Mouse (Mus musculus) stomach, embryonic 16.5 days (tissue): ENCODE results near the gene Kbtbd2. TPM values are rescaled to one million over a fixed set of nuclear protein-coding genes. Genes with fewer than 3 reads are reported as not detected.

Source experiments
- ATAC-seq: fragments of 200-750 bp; cut with Nextera tagmentation; 2 replicates; pipeline ENCODE4 v1.8.0; 2017; ENCODE audit warnings: moderate number of reproducible peaks, moderate TSS enrichment; ENCODE audit not compliant: insufficient read depth, low FRiP score
- H3K27ac ChIP-seq: fragments of 300-500 bp; sonication (generic); 2 replicates; pipeline ENCODE4 v1.5.1; 2014; ENCODE audit warnings: low read length
- H3K27me3 ChIP-seq: fragments of 300-500 bp; sonication (generic); 2 replicates; pipeline ENCODE4 v1.6.1; 2014; ENCODE audit warnings: low read length, control low read depth, mixed read lengths; ENCODE audit not compliant: control insufficient read depth, insufficient read depth
- H3K36me3 ChIP-seq: fragments of 300-500 bp; sonication (generic); 2 replicates; pipeline ENCODE4 v1.6.1; 2014; ENCODE audit warnings: low read length; ENCODE audit not compliant: control insufficient read depth, insufficient read depth
- H3K4me1 ChIP-seq: fragments of 300-500 bp; sonication (generic); 2 replicates; pipeline ENCODE4 v1.6.1; 2014; ENCODE audit warnings: low read length, control low read depth, mixed read lengths; ENCODE audit not compliant: control insufficient read depth, insufficient read depth
- H3K4me2 ChIP-seq: fragments of 300-500 bp; sonication (generic); 2 replicates; pipeline ENCODE4 v1.6.1; 2014; ENCODE audit warnings: low read depth, low read length, mixed read lengths
- H3K4me3 ChIP-seq: fragments of 300-500 bp; sonication (generic); replicated peaks from 2 replicates; pipeline ENCODE4 v1.5.1; 2014; ENCODE audit warnings: mild to moderate bottlenecking, low read length
- H3K9ac ChIP-seq: fragments of 300-500 bp; sonication (generic); 2 replicates; pipeline ENCODE4 v1.6.1; 2014; ENCODE audit warnings: low read length
- H3K9me3 ChIP-seq: fragments of 300-500 bp; sonication (generic); replicated peaks from 2 replicates; pipeline ENCODE4 v1.6.1; 2016; ENCODE audit warnings: low read length, control low read depth; ENCODE audit not compliant: control insufficient read depth
- WGBS: fragments of 180-500 bp; shearing (Covaris S2); extraction: QIAGEN DNeasy Blood & Tissue Kit; methylation state at CpG from one replicate; pipeline ENCODE4 v1.1.7; 2014; 5-methylcytosine and 5-hydroxymethylcytosine counted together
- polyA plus RNA-seq: library from polyadenylated mRNA; unstranded; fragments of >200 nt; fragmentation: Nextera tagmentation; extraction: Ambion mirVana; gene quantifications from 2 replicates; pipeline ENCODE4 v1.2.1, GENCODE M21; 2015

The Kbtbd2 gene
- polyA plus RNA-seq, 1 experiment from 2014 or later = 22.6 TPM

GRCm38 (mm10) chr6:56796668-56797141, 908 bp downstream of the Kbtbd2 start:
- peak overlapping the region; percentile 100 for H3K27ac ChIP-seq
- ATAC-seq = peak; percentile 31; the same call in 1 of the 2 replicates
- WGBS = 0% methylated on average over 16 of the region's 16 CpGs
- H3K36me3 ChIP-seq = no peaks in the 10 kb centered on the region
- peaks cover 14% of the 10 kb centered on the region for H3K4me1 ChIP-seq
- no peaks in the 10 kb centered on the region for H3K27me3 ChIP-seq
- H3K4me3 ChIP-seq = peak overlapping the region; percentile 84
- peak overlapping the region; percentile 86 for H3K4me2 ChIP-seq
- peak overlapping the region; percentile 97 for H3K9ac ChIP-seq
- no peaks in the 10 kb centered on the region for H3K9me3 ChIP-seq

GRCm38 (mm10) chr6:56796232-56796631, 1.4 kb downstream of the Kbtbd2 start:
- H3K4me3 ChIP-seq = peak overlapping the region; percentile 84
- ATAC-seq = no peak
- 2% methylated on average over 8 of the region's 8 CpGs for WGBS

GRCm38 (mm10) chr6:56794834-56795233, 2.8 kb downstream of the Kbtbd2 start:
- Histone ChIP-seq H3K4me1 (peaks cover 14% of the 10 kb centered on the region), H3K27me3 (no peaks in the 10 kb centered on the region), H3K9me3 (no peaks in the 10 kb centered on the region), H3K4me2 (peak overlapping the region; percentile 86), H3K4me3 (no peak overlapping the region), H3K9ac (no peak overlapping the region), H3K27ac (no peak overlapping the region), H3K36me3 (no peaks in the 10 kb centered on the region)
- 81% methylated on average over 5 of the region's 5 CpGs for WGBS
- no peak for ATAC-seq

More at GRCm38 (mm10) chr6:56796232-56796631, 1.4 kb downstream of the Kbtbd2 start:
- Histone ChIP-seq H3K4me2 (peak overlapping the region; percentile 86), H3K9me3 (no peaks in the 10 kb centered on the region), H3K9ac (peak overlapping the region; percentile 97), H3K4me1 (peaks cover 14% of the 10 kb centered on the region), H3K27ac (peak overlapping the region; percentile 100), H3K27me3 (no peaks in the 10 kb centered on the region), H3K36me3 (no peaks in the 10 kb centered on the region)

- Histone ChIP-seq H3K27ac (no peak overlapping the region), H3K4me2 (no peak overlapping the region), H3K27me3 (no peaks in the 10 kb centered on the region), H3K4me3 (no peak overlapping the region), H3K36me3 (peaks cover 14% of the 10 kb centered on the region), H3K9me3 (no peaks in the 10 kb centered on the region), H3K9ac (no peak overlapping the region), H3K4me1 (peaks cover 6% of the 10 kb centered on the region)
- no peak for ATAC-seq
- whole genome bisulfite sequencing = 65% methylated on average over 3 of the region's 3 CpGs
Measured at GRCm38 (mm10) chr6:56789336-56789735, 8.3 kb downstream of the Kbtbd2 start.

GRCm38 (mm10) chr6:56787668-56788067, 9.9 kb downstream of the Kbtbd2 start:
- no peak for ATAC-seq
- Histone ChIP-seq H3K27ac (no peak overlapping the region), H3K4me1 (peaks cover 6% of the 10 kb centered on the region), H3K9ac (no peak overlapping the region), H3K27me3 (no peaks in the 10 kb centered on the region), H3K36me3 (peaks cover 18% of the 10 kb centered on the region), H3K9me3 (no peaks in the 10 kb centered on the region), H3K4me3 (no peak overlapping the region), H3K4me2 (no peak overlapping the region)
- WGBS = 75% methylated on average over 2 of the region's 2 CpGs

GRCm38 (mm10) chr6:56785068-56785467, 12.5 kb downstream of the Kbtbd2 start:
- Histone ChIP-seq H3K4me1 (peaks cover 6% of the 10 kb centered on the region), H3K9me3 (no peaks in the 10 kb centered on the region), H3K9ac (no peak overlapping the region), H3K4me3 (no peak overlapping the region), H3K27me3 (no peaks in the 10 kb centered on the region), H3K27ac (peak overlapping the region; percentile 66; the same call in 1 of the 2 replicates), H3K4me2 (no peak overlapping the region), H3K36me3 (peaks cover 18% of the 10 kb centered on the region)
- 64% methylated on average over 5 of the region's 5 CpGs for WGBS
- no peak for ATAC-seq

- no peak overlapping the region for H3K4me2 ChIP-seq
- H3K27ac ChIP-seq = peak overlapping the region; percentile 68
Measured at GRCm38 (mm10) chr6:56783561-56784272, 13.9 kb downstream of the Kbtbd2 start.

GRCm38 (mm10) chr6:56779636-56780035, 18.0 kb downstream of the Kbtbd2 start:
- no peak overlapping the region for H3K27ac ChIP-seq
- no peak overlapping the region for H3K4me2 ChIP-seq
- no peaks in the 10 kb centered on the region for H3K27me3 ChIP-seq
- no peak overlapping the region for H3K9ac ChIP-seq
- ATAC-seq = no peak
- no peak overlapping the region for H3K4me3 ChIP-seq
- H3K4me1 ChIP-seq = peaks cover 6% of the 10 kb centered on the region
- WGBS = 94% methylated on average over 5 of the region's 5 CpGs
- peaks cover 15% of the 10 kb centered on the region for H3K36me3 ChIP-seq
- H3K9me3 ChIP-seq = no peaks in the 10 kb centered on the region

More at GRCm38 (mm10) chr6:56783561-56784272, 13.9 kb downstream of the Kbtbd2 start:
- 59% methylated on average over 4 of the region's 4 CpGs for WGBS
- Histone ChIP-seq H3K9ac (no peak overlapping the region), H3K27me3 (no peaks in the 10 kb centered on the region), H3K9me3 (no peaks in the 10 kb centered on the region), H3K4me3 (no peak overlapping the region), H3K36me3 (peaks cover 24% of the 10 kb centered on the region), H3K4me1 (peaks cover 6% of the 10 kb centered on the region)
- ATAC-seq = peak; percentile 70; the same call in 1 of the 2 replicates

GRCm38 (mm10) chr6:56775816-56776215, 21.8 kb downstream of the Kbtbd2 start:
- H3K27ac ChIP-seq = no peak overlapping the region
- H3K9ac ChIP-seq = no peak overlapping the region
- WGBS = 40% methylated on average over 3 of the region's 3 CpGs
- ATAC-seq = no peak
- peaks cover 3% of the 10 kb centered on the region; the same call in 1 of the 2 replicates for H3K9me3 ChIP-seq
- peaks cover 16% of the 10 kb centered on the region for H3K36me3 ChIP-seq
- no peaks in the 10 kb centered on the region for H3K27me3 ChIP-seq
- peaks cover 3% of the 10 kb centered on the region; the same call in 1 of the 2 replicates for H3K4me1 ChIP-seq
- no peak overlapping the region for H3K4me2 ChIP-seq
- no peak overlapping the region for H3K4me3 ChIP-seq
